Mouse (Mus musculus) thymus, postnatal 14 days (tissue): Measurements from ENCODE around the gene Dtx4.

Source experiments
- DNase-seq: peaks from one replicate; pipeline ENCODE4 v3.0.0; 2021

Dtx4 gene

GRCm38 (mm10) chr19:12465530-12466144 is 35.6 kb downstream of the Dtx4 start:
- peak; percentile 1 for DNase-seq

GRCm38 (mm10) chr19:12464674-12465073 is 36.6 kb downstream of the Dtx4 start:
- DNase-seq, result no peak

GRCm38 (mm10) chr19:12464127-12464526 is 37.1 kb downstream of the Dtx4 start:
- peak; percentile 0 for DNase-seq

- DNase-seq, result peak; percentile 1
These were observed 37.6 kb downstream of the Dtx4 start for GRCm38 (mm10) chr19:12463722-12464035.

GRCm38 (mm10) chr19:12462851-12463721 is 38.2 kb downstream of the Dtx4 start:
- no peak for DNase-seq

- DNase-seq, result no peak
These were observed 40.7 kb downstream of the Dtx4 start, which contains the start of gene Mpeg1 for GRCm38 (mm10) chr19:12460282-12461249. Mpeg1 (plus strand) TSS chr19:12460779.

GRCm38 (mm10) chr19:12459516-12459915 is 41.7 kb downstream of the Dtx4 start:
- no peak for DNase-seq

- DNase-seq, result no peak
These were observed 43.7 kb downstream of the Dtx4 start for GRCm38 (mm10) chr19:12457401-12458066.

GRCm38 (mm10) chr19:12445014-12445413 is 56.2 kb downstream of the Dtx4 start:
- no peak for DNase-seq

GRCm38 (mm10) chr19:12442560-12442959 is 58.7 kb downstream of the Dtx4 start:
- no peak for DNase-seq

GRCm38 (mm10) chr19:12440103-12440725 is 61.0 kb downstream of the Dtx4 start:
- no peak for DNase-seq

- DNase-seq, result no peak
These were observed 61.7 kb downstream of the Dtx4 start for GRCm38 (mm10) chr19:12439581-12439980.

- no peak for DNase-seq
These were observed 65.3 kb downstream of the Dtx4 start for GRCm38 (mm10) chr19:12435750-12436524.

GRCm38 (mm10) chr19:12435011-12435416 is 66.2 kb downstream of the Dtx4 start:
- DNase-seq, result no peak

- no peak for DNase-seq
These were observed 68.2 kb downstream of the Dtx4 start for GRCm38 (mm10) chr19:12433033-12433432.

- DNase-seq, result no peak
These were observed 73.6 kb downstream of the Dtx4 start, which contains the start of gene Pfpl for GRCm38 (mm10) chr19:12427605-12428004. Pfpl (plus strand) TSS chr19:12427905.

GRCm38 (mm10) chr19:12427101-12427500 is 74.2 kb downstream of the Dtx4 start:
- DNase-seq, result no peak

- no peak for DNase-seq
These were observed 79.6 kb downstream of the Dtx4 start for GRCm38 (mm10) chr19:12421680-12422079.

GRCm38 (mm10) chr19:12420555-12420954 is 80.7 kb downstream of the Dtx4 start:
- DNase-seq, result no peak

GRCm38 (mm10) chr19:12418312-12418711 is 82.9 kb downstream of the Dtx4 start:
- no peak for DNase-seq

GRCm38 (mm10) chr19:12417361-12417760 is 83.9 kb downstream of the Dtx4 start, which contains the start of gene Olfr1441:
Olfr1441 (plus strand) TSS chr19:12417433.
- DNase-seq, result no peak
